Mouse (Mus musculus) layer of hippocampus, postnatal 36 days (tissue): ENCODE measurements around the gene Plp1. TPM values are rescaled to one million over a fixed set of nuclear protein-coding genes. Genes with fewer than 3 reads are reported as not detected.

ENCODE experiments used
- DNase-seq, 2 experiments: peaks; one replicate each; pipeline ENCODE4 v3.0.0; 2022
- total RNA-seq, 2 experiments: library from RNA; stranded (reverse); gene quantifications; 2 replicates each; pipeline ENCODE4 v1.2.3; 2021

Gene Plp1
- total RNA-seq: 1,000 to 10,000 TPM; 1,151 to 1,186 TPM

DNA sequence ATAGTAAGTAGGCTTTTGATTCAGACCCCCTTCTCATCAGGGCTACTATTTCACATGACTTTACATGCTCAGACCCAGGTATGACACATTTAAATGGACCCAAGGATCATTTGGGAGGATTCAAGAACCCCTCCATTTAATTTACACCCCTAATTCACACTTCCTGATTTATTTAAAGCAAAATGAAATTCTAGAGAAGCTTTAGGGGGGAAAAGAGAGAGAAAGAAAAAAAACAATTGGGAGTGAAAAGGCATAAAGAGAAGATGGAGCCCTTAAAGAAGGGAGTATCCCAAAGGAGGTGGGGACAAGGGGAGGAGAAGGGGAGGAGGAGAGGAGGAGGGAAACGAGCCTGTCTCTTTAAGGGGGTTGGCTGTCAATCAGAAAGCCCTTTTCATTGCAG lies at the start of gene Plp1:
TSS of gene Plp1 (plus strand) at position 301 of the 400 bp plus-strand sequence.
- no peak for DNase-seq

GRCm38 (mm10) chrX:136773035-136773434 lies 49.4 kb upstream of the Plp1 start:
- no peak for DNase-seq

DNA sequence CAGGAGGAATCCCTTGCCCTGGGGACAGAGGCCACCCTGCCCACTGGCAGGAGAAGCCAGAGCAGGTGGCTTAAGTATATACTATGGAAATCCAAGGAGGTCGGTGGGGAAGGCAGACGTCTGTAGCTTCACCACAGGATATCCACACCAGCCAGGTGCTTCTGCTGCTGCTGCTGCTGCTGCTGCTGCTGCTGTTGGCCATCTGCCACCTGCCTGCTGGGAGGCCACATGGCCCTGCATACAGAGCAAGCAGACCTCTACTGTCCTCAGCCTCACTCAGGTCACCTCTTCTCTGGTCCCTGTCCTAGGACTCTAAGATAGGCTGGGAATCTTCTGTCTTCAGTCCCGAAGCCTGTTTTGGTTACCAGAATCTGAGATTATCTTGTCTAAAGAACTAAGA lies 44.4 kb upstream of the Plp1 start:
- no peak for DNase-seq

- no peak for DNase-seq
These were observed 43.2 kb upstream of the Plp1 start for GRCm38 (mm10) chrX:136779262-136779661.

- DNase-seq: no peak
These were observed 42.4 kb upstream of the Plp1 start, which contains the start of gene Glra4 for GRCm38 (mm10) chrX:136780041-136780440. Gene Glra4, minus strand, starts transcription at chrX:136780141.

- DNase-seq: no peak
These were observed 33.0 kb upstream of the Plp1 start for GRCm38 (mm10) chrX:136789446-136789845.

GRCm38 (mm10) chrX:136797223-136797622 lies 25.2 kb upstream of the Plp1 start:
- no peak for DNase-seq

GRCm38 (mm10) chrX:136819752-136820151 lies 2.7 kb upstream of the Plp1 start:
- DNase-seq: no peak

- DNase-seq: peak; percentile 70 to 76
These were observed 2.2 kb upstream of the Plp1 start for GRCm38 (mm10) chrX:136820250-136820649.

GRCm38 (mm10) chrX:136825016-136825415 lies 2.5 kb downstream of the Plp1 start:
- no peak for DNase-seq

GRCm38 (mm10) chrX:136828610-136829009 lies 6.1 kb downstream of the Plp1 start:
- no peak for DNase-seq

- no peak for DNase-seq
These were observed 27.8 kb downstream of the Plp1 start for GRCm38 (mm10) chrX:136850300-136850699.

GRCm38 (mm10) chrX:136868061-136869040 lies 45.9 kb downstream of the Plp1 start, which contains the start of gene Rab9b:
Gene Rab9b, minus strand, starts transcription at chrX:136868755.
- peak; percentile 39 to 48 for DNase-seq

Other genes with a start within 250 kb of the Plp1 start
- gene Tceal3, start 231.8 kb upstream of the Plp1 start, total RNA-seq: 100 to 1,000 TPM; 188 to 204 TPM
- gene Tceal1, start 114.7 kb upstream of the Plp1 start, total RNA-seq: 10 to 100 TPM; 14.4 to 15.5 TPM
- gene Morf4l2, start 79.0 kb upstream of the Plp1 start, total RNA-seq: 100 to 1,000 TPM; 404 to 419 TPM
- gene Glra4, start 42.5 kb upstream of the Plp1 start, total RNA-seq: under 1 TPM in 1 of 2 experiments, not detected in 1; 0.25 TPM
- 10 to 100 TPM; 26.9 to 31.2 TPM for gene Rab9b, start 46.1 kb downstream of the Plp1 start, total RNA-seq
- gene H2bfm, start 104.7 kb downstream of the Plp1 start, total RNA-seq: not detected
- 10 to 100 TPM; 17.8 to 19.9 TPM for gene Tmsb15b2, start 152.8 kb downstream of the Plp1 start, total RNA-seq
- 1 to 10 TPM; 2.2 to 5.6 TPM for gene Tmsb15l, start 154.2 kb downstream of the Plp1 start, total RNA-seq
- gene Tmsb15b1, start 154.2 kb downstream of the Plp1 start, total RNA-seq: 10 to 100 TPM in 1 of 2 experiments, 1 to 10 TPM in 1; 6.3 to 10.0 TPM
- 100 to 1,000 TPM; 241 to 262 TPM for gene Zcchc18, start 170.5 kb downstream of the Plp1 start, total RNA-seq
- 10 to 100 TPM; 18.7 to 24.2 TPM for gene Slc25a53, start 215.6 kb downstream of the Plp1 start, total RNA-seq
- 1 to 10 TPM; 8.5 to 8.9 TPM for gene Fam199x, start 226.9 kb downstream of the Plp1 start, total RNA-seq